Mouse (Mus musculus): ENCODE measurements around the gene Sell.

GRCm38 (mm10) chr1:164119892-164120776 is 58.4 kb downstream of the Sell start:
- no peak for TF ChIP-seq CTCF (IDR thresholded peaks at IDR 0.05; ENCODE audit: low read depth, low read length)
- no peak for TF ChIP-seq POLR2A (IDR thresholded peaks at IDR 0.05; ENCODE audit: insufficient read depth, low read length)
- TF ChIP-seq EP300 (IDR thresholded peaks at IDR 0.05; ENCODE audit: insufficient read depth, low read depth, low read length), result no peak

Data from ES-Bruce4 (cell line).